Mouse (Mus musculus) E14TG2a.4 (cell line): Measurements from ENCODE around the gene Mtm1.

Experiments
- CTCF ChIP-seq: conservative IDR thresholded peaks from 2 replicates; pipeline ENCODE4 v1.5.1; 2014; ENCODE audit warnings: low read length
- POU5F1 ChIP-seq: IDR thresholded peaks from 2 replicates; pipeline ENCODE4 v1.6.1; 2014; ENCODE audit warnings: low read length, borderline replicate concordance

DNA sequence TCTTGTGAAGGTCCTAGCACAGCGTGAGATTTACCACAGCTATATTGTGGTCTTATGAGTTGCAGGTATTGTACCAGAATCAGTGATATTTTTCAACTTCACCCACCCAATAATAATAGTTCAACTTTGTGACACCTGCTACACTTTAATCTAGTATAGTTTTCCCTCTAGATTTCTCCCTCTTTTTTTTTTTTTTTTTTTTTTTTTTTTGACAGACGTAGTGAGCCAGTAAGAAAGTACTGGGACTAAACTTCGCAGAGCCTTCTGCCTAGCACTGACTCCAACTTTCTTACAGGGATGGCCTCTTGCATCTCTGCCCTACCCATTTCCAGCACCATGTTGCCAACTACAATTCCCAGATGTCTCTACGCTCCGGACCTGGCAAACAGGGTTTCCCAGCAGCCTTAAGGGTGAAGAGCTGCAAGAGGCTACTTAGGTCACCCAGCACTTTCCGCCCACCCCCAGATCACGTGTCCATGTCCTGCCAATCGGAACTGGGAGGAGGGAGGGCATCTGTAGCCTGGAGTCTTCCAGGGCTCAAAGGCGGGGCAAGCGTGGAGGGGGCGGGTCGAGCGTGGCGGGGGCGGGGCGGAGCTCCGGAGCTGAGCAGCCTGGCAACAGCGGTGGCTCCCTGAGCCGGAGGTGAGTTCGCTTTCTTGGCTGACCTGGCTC lies 4.0 kb downstream of the Mtm1 start:
- no peak for TF ChIP-seq CTCF
- no peak for TF ChIP-seq POU5F1
